Mouse (Mus musculus): ENCODE measurements around the gene Prkar1b.

Gene Prkar1b

DNA sequence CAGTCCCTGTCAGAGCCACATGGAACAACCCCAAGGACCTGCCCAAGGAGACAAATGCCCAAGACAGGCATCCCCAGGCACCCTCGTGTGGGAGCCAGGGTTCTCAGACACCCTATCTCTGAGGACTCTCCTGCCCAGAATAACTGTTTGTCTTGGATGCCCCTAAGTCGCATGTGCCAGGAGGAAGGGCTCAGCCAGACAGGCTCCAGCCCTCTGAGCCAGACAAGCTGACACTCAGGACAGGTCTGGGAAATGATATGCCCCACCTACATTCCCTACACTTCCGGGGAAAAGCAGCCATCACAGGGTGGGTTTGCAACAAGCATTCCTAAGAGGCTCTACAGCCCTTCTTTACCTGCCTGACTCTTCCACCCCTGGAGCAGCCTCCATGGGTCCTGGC lies 172.0 kb downstream of the Prkar1b start:
- no peak for DNase-seq (ENCODE audit: low spot score in 2 of 2)

DNA sequence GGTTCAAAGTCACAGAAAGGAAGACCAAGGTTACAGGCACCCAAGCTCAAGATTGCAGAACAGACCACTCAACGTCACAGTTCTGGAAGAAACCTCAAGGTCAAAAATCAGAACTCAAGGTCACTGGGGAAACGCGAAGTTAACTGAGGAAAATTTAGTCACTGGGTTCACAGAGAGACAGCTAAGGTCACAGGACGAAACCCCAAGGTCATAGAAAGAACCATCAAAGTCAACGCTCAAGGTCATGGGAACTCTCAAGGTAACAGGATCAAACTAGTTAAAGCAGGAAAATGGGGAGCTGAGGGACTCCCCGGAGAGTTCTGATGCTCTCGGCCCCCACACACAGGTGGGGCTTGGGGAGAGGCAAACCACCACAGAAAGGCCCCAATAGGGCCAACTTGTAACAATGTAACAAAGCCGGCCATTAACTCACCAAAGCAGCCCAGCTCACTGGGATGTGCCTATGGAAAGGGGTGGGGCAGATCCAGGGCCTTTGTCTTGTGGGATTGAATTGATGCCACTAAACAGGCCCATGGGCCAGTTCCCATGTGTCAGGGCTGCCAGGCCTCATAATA lies 174.8 kb downstream of the Prkar1b start:
- no peak for DNase-seq (ENCODE audit: low spot score in 2 of 2)

DNA sequence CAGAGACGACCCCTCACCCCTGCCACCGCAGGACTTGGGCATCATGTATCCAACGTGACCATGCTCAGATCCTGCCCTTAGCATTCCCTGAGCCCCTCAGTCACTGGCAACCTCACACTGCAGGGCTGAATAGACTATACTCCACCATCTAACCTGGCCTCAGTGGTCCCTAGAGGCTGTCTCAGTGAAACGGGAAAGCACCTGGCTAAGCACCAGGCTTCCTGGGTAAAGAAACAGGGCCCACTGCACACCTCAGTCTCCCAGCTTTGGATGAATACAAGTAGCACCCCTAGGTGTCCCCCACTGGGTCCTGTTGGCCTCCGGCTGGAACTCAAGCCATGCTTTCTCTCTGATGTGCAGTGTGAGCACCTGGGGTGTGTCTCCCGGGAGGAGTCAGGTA lies 176.3 kb downstream of the Prkar1b start:
- DNase-seq (ENCODE audit: low spot score in 2 of 2) = no peak

DNA sequence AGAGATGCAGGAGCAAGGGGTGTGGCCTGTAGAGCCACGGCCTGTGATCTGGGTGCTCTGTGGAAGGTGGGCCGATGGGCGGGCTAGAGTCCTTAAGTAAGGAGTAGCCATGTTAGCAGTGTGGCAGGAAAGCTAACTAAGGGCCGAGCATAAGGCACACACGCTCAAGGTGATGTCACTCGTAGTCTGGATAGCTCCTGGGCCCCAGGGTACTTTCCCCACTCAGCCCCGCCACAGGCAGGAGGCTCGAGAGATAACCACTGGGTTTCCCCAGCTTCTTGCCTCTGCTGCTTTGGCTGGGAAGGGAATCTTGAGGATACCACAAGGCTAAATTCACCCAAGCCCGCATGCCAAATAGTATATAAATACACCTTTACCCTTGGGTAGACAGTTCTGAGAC lies 178.4 kb downstream of the Prkar1b start:
- no peak for DNase-seq (ENCODE audit: low spot score in 2 of 2)

DNA sequence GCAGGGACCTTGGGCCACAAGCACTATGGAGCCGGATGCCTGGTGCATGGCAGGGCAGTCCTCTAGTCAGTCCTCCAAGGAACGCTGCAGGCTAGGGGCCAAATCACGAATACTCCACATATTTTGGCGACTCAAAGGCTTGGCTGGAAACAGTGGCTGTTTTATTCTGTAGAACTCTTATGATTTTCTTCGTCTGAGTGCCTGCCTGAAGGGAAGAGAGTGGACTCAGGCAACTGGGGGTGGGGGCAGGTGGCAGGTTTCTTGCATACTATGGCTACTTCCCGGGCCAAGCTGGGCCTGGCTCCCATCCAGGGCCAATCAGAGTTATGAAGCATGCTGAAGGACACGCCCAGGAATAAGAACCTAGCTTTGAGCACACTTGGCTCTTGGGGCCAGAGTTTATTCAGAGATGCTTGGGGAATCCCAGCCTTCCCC lies 179.7 kb downstream of the Prkar1b start:
- DNase-seq (ENCODE audit: low spot score in 2 of 2) = no peak

Data from spleen, postnatal 36 days (tissue).